Mouse (Mus musculus): ENCODE results near the gene Setd6. TPM values are rescaled to one million over a fixed set of nuclear protein-coding genes. Genes with fewer than 3 reads are reported as not detected.

Setd6 gene
- total RNA-seq, 2 experiments from 2014 or later, result 9.4 to 10.4 TPM

Small RNAs within 50 kb of the gene (microRNA-seq; reads per million reads assigned to microRNA genes)
- 0.50 to 1.3 reads per million in 2 experiments for gene Mir7073

Other genes with a start within 250 kb of the Setd6 start
- gene Csnk2a2, start 225.8 kb upstream of the Setd6 start, total RNA-seq (2021), result 10 to 100 TPM; 22.4 to 30.3 TPM
- not detected for gene Ccdc113, start 181.8 kb upstream of the Setd6 start, total RNA-seq (2021)
- gene Prss54, start 139.5 kb upstream of the Setd6 start, total RNA-seq (2021), result not detected
- under 1 TPM; 0.69 to 0.98 TPM for gene Gins3, start 82.4 kb upstream of the Setd6 start, total RNA-seq (2021)
- gene Ndrg4, start 38.9 kb upstream of the Setd6 start, total RNA-seq (2021), result 1 to 10 TPM; 6.5 to 8.8 TPM
- gene Cnot1, start 91.6 kb downstream of the Setd6 start, total RNA-seq (2021), result 10 to 100 TPM; 59.6 to 62.9 TPM
- 10 to 100 TPM; 78.3 to 88.9 TPM for gene Sap18b, start 109.5 kb downstream of the Setd6 start, total RNA-seq (2021)
- 1 to 10 TPM; 5.6 to 5.8 TPM for gene Slc38a7, start 137.7 kb downstream of the Setd6 start, total RNA-seq (2021)
- gene Got2, start 172.7 kb downstream of the Setd6 start, total RNA-seq (2021), result 100 to 1,000 TPM; 335 to 396 TPM